Mouse (Mus musculus) ovary, postnatal 14 days (tissue): ENCODE data around the gene Pde3a.

ENCODE experiments used
- DNase-seq: peaks from one replicate; pipeline ENCODE4 v3.0.0; 2022; ENCODE audit warnings: low spot score

Pde3a gene

GRCm38 (mm10) chr6:141495634-141496418, 246.8 kb downstream of the Pde3a start:
- DNase-seq, result no peak

GRCm38 (mm10) chr6:141499511-141499910, 250.4 kb downstream of the Pde3a start:
- DNase-seq, result no peak

GRCm38 (mm10) chr6:141501171-141501570, 252.1 kb downstream of the Pde3a start:
- no peak for DNase-seq

- no peak for DNase-seq
Observed at GRCm38 (mm10) chr6:141522541-141522940, 273.5 kb downstream of the Pde3a start.

- no peak for DNase-seq
Observed at GRCm38 (mm10) chr6:141523747-141524640, 274.9 kb downstream of the Pde3a start, which contains the start of gene Slco1c1. Slco1c1 (plus strand) TSS chr6:141524368.

GRCm38 (mm10) chr6:141525787-141526186, 276.7 kb downstream of the Pde3a start:
- DNase-seq, result no peak

GRCm38 (mm10) chr6:141530865-141531264, 281.8 kb downstream of the Pde3a start:
- no peak for DNase-seq

- no peak for DNase-seq
Observed at GRCm38 (mm10) chr6:141537298-141537697, 288.2 kb downstream of the Pde3a start.

- DNase-seq, result no peak
Observed at GRCm38 (mm10) chr6:141541136-141541535, 292.1 kb downstream of the Pde3a start.

GRCm38 (mm10) chr6:141543344-141543743, 294.3 kb downstream of the Pde3a start:
- DNase-seq, result no peak
